Mouse (Mus musculus): ENCODE results near the gene Sulf2.

The Sulf2 gene

DNA sequence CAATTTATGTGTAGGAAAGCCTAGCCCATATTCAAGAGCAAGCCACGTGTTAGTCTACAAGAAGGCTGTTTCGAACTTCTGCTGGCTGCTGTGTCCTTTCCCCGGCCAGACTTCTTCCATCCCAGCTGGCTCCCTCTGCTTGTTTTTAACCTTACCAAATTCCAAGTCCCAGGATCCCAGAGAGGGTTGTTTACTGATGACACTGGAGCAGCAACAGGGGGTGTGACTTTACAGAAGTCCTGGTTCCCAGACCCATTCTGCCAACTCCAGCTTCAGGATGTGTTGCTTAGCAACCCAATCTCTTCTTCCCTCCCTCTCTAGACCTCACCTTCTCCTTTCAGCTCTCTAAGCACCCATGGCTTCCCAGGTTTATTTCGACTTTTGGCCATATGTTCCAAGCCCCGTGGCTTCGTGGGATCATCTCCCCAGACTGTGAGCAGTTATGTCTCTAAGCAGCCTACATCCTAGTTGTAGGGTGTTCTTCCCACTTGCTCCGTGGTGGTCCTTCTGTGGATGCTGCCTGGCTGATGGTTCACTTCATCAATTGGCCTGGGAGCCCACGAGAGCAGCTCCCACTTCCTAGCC, 20.2 kb upstream of the Sulf2 start:
- in situ Hi-C loops (cut with MboI; ENCODE audit: low sequenced_read_pairs), result no loop called here

GRCm38 (mm10) chr2:166175145-166175544, 19.7 kb upstream of the Sulf2 start:
- in situ Hi-C loops (cut with MboI; ENCODE audit: low sequenced_read_pairs), result no loop called here

GRCm38 (mm10) chr2:166173169-166173568, 17.7 kb upstream of the Sulf2 start:
- in situ Hi-C loops (cut with MboI; ENCODE audit: low sequenced_read_pairs), result no loop called here

GRCm38 (mm10) chr2:166170173-166170572, 14.7 kb upstream of the Sulf2 start:
- in situ Hi-C loops (cut with MboI; ENCODE audit: low sequenced_read_pairs), result no loop called here

- in situ Hi-C loops (cut with MboI; ENCODE audit: low sequenced_read_pairs), result no loop called here
These were observed 13.4 kb upstream of the Sulf2 start for GRCm38 (mm10) chr2:166168868-166169267.

GRCm38 (mm10) chr2:166167387-166167786, 11.9 kb upstream of the Sulf2 start:
- in situ Hi-C loops (cut with MboI; ENCODE audit: low sequenced_read_pairs), result no loop called here

- in situ Hi-C loops (cut with MboI; ENCODE audit: low sequenced_read_pairs), result no loop called here
These were observed 9.9 kb upstream of the Sulf2 start for GRCm38 (mm10) chr2:166165396-166165795.

DNA sequence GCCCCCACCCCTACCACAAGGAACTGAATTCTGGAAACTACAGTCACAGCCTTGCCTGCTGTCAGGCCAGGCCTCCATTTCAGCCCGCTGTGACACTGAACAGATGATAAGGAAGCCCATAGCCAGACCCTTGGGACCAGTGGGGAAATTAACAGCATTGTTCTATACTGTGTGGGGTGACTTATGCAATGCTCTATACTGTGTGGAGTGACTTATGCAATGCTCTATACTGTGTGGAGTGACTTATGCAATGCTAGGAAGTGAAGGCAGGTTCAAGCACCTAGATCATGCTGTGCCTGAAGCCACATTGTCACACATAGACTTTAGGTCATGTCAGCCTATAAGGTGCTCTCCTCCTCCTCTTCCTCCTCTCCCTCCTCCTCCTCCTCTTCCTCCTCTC, 9.1 kb upstream of the Sulf2 start:
- in situ Hi-C loops (cut with MboI; ENCODE audit: low sequenced_read_pairs), result no loop called here

GRCm38 (mm10) chr2:166163917-166164316, 8.5 kb upstream of the Sulf2 start:
- in situ Hi-C loops (cut with MboI; ENCODE audit: low sequenced_read_pairs), result no loop called here

DNA sequence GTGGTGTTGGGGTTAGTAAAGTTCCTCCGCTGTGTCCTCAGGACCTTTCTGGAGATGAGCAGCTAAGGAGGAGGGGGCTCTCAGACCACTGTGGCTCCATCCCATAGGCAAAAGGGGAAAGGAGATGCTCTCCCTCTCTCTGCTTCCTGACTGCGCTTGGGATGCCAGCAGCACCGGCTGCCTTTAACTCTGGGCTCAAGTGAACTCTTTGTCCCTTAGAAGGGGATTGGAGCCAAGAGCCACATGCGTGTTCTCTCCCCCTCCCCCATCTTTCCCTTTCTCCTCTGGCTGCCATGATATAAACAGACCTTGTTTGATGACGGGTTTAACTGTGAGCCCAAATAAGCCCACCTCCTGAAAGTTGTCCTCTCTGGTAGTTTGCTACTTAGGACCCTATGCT, 7.8 kb upstream of the Sulf2 start:
- in situ Hi-C loops (cut with MboI; ENCODE audit: low sequenced_read_pairs), result no loop called here

DNA sequence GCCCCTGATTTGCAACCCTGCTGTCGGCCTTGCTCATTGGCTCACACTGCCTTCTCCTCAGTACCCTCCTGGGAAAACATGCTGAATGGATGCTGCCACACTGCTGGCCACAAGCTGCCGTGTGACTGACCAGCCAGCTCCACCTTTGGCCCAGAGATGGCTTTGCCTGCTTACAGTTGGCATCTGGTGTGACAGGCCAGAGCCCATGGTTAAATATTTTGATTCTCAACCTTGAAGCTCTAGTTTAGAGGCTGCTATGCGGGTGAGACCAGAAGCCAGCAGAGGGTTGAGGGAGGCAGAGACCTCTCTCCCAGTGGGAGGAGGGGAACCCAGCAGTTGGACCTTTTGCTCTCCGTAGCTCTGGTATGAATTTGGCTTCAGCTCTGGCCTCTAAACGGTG, 6.7 kb upstream of the Sulf2 start:
- in situ Hi-C loops (cut with MboI; ENCODE audit: low sequenced_read_pairs), result no loop called here

GRCm38 (mm10) chr2:166159276-166159675, 3.8 kb upstream of the Sulf2 start:
- in situ Hi-C loops (cut with MboI; ENCODE audit: low sequenced_read_pairs), result no loop called here

- in situ Hi-C loops (cut with MboI; ENCODE audit: low sequenced_read_pairs), result no loop called here
These were observed 2.5 kb upstream of the Sulf2 start for GRCm38 (mm10) chr2:166157767-166158561.

DNA sequence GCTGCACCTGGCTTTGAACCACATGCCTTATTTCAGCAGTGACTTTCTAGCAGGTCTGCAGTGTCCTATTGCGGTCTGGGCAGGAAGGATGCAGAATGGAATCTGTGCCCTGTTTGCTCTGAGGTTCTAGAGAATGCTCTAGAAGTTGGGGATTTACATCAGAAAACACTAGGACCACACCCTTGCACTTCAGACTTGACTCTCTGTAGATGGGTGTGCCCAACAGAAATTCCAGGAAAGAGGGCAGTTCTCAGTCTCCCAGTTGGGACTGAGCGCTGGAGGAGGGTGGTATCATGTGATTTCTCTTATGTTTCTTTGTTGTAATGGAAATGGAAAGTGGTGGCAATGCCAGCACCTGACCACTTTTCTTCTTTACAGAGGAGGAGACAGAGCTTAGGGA, 1.7 kb upstream of the Sulf2 start:
- in situ Hi-C loops (cut with MboI; ENCODE audit: low sequenced_read_pairs), result no loop called here

DNA sequence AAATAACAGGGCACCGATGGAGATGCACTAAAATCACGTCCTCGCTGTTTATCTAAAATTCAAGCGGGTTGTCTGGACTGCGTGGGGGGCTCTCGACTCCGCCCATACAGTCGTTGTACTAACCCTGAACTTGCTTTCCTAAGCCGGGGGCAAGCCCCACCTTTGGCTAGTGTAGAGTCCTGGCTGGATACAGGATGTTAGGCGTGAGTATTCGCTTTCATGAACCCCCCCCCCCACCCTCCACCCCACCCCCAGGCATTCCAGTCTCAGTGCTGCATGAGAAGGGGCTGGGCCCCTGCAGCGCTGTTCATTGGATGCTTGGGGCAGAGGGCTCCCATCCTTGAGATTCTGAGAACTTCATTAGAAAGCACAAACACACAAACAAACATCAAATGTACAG, 659 bp upstream of the Sulf2 start:
- in situ Hi-C loops (cut with MboI; ENCODE audit: low sequenced_read_pairs), result no loop called here

- in situ Hi-C loops (cut with MboI; ENCODE audit: low sequenced_read_pairs), result no loop called here
These were observed 562 bp downstream of the Sulf2 start for GRCm38 (mm10) chr2:166154749-166155453.

DNA sequence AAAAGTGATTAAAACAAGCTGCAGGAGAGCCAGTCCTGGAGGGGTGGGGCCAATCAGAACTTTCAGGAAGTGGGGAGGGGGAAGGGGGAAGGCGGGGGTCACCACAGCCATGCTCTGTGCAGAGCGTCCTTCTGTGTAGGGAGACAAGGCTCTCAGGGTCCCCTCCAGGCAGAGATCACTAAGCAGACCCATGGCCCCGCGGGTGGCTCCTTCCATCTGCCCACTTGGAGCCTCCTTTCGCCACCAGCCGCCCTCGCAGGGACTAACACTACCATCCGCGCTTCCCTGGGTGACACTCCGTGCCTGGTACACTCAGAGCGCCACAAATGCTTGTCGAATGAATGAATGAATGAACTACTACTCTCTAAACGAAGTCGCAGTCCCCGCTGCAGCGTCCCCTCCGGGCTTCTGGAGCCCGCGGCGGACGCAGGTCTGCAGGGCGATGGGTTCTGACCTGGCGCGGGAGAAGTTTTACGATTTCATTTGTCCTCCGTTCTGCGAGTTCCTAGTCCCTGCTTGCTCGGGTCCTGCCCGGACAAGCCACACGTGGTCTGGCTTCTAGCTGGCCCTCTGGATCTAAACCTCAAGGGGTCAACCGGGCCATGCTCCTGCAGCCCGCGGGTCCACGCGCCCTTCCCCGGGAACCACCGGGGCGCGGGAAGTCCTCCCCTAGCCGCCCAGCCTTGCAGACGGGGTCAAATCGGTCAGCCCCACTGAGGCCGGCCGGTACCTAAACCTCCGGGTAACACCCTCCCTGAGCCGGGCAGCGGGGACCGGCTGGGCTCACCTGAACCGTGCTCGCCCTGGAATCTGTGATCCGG, 1.4 kb downstream of the Sulf2 start:
- in situ Hi-C loops (cut with MboI; ENCODE audit: low sequenced_read_pairs), result no loop called here

DNA sequence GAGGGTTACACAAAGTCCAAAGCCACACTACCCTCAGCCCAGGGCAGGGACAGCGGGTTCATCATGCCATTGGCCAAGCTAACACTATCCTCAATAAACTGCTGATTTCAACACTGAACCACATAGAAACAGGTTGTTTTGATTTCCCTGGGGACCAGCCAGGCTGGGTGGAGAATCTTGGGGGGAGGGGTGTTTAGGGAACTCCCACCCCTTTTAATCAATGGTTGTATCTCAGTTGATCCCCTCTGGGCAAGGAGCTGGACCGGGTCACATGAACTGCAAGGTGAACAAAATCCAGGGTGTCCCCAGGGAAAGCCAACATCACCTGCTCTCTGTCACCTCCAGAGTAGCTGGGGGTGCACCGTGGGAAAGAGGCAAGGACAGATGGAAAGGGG, 2.1 kb downstream of the Sulf2 start:
- in situ Hi-C loops (cut with MboI; ENCODE audit: low sequenced_read_pairs), result no loop called here

DNA sequence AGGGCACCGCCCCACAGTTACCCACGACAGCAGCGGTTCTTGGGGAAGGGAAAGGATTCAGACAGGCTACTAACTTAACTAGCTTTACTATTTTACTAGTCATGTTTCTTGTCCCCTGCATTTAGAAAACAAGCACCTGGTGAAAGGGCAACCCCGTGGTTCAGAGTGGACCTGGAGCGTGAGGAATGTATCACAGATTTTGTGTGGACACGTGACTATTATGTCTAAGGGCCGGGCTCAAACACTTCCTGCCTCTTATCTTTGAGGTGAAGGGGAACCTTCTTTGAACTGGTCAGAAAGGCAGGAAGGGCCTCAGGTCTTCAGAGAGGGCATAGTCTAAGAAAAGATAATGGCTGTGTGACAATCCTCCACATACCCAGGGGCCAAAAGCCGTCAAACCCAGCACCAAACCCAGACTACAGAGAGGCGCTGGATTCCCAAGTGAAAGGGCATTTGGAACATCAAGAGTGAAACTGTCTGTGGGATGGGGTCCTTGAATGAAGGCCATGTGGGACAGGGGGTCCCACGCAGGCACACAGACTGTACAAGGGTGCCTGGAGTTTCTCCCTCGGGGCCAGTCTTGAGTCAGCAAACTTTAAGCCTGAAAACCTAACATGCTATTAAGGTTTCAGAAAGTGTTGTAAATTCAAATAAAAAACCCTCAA, 2.6 kb downstream of the Sulf2 start:
- in situ Hi-C loops (cut with MboI; ENCODE audit: low sequenced_read_pairs), result no loop called here

Measured in CH12F3 (cell line).